Mouse (Mus musculus) testis, adult 2 months (tissue): Measurements from ENCODE around the gene Rgs10.

Source experiments
- CTCF ChIP-seq: fragments of 200-500 bp; IDR thresholded peaks from 2 replicates; pipeline ENCODE4 v1.5.1; 2012; ENCODE audit warnings: low read depth, mild to moderate bottlenecking, inconsistent platforms, low read length, moderate library complexity; ENCODE audit not compliant: control insufficient read depth, insufficient read depth, insufficient replicate concordance
- POLR2A ChIP-seq: fragments of 200-500 bp; IDR thresholded peaks from 2 replicates; pipeline ENCODE4 v1.6.1; 2012; ENCODE audit warnings: low read depth, mild to moderate bottlenecking, inconsistent platforms, low read length, moderate library complexity; ENCODE audit not compliant: control insufficient read depth

DNA sequence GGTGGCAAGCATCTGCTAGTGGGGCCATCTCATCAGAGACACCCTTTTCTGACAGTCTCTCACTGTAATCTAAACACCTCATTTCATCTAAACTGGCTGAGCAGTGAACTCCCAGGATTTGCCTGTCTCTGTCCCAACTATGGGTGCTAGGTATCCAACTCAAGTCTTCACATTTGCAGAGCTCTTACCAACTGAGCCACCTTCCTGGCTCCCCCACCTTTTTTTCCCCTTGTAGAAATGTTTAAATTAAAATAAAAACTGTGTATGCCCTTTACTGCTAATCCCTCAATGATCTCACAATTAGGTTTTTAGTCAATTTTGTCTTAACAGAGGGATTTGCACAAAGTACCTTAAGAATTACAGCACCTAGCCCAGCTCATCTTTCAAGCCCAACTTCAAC lies 19.6 kb upstream of the Rgs10 start:
- TF ChIP-seq CTCF (no peak), POLR2A (no peak)
